Mouse (Mus musculus): ENCODE measurements around the gene Ppp4r3a.

DNA sequence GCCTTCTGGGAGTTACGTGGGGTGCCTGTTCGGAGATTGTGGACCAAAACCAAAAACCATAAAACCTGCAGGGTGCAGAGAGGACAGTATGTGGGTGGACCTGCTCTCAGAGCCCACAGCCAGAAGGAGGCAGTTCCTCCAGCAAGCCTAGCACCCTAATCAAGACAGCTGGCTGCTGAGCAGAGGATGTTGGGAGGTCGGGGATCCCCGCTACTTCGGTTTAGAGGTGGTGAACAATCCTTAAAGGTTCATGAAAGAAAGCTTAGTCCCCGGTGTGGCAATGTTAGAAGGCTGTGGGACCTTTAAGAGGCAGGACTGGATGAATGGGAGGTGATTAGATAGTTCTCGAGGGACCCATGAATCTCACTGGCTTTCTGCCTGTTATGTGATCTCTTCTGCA lies 91.0 kb downstream of the Ppp4r3a start:
- TF ChIP-seq CTCF (IDR thresholded peaks at IDR 0.05; ENCODE audit: extremely low read depth, insufficient read depth, low read length) (no peak), POLR2A (IDR thresholded peaks at IDR 0.05; ENCODE audit: extremely low read depth, insufficient read depth, low read length) (no peak)
